Mouse (Mus musculus) brain, adult 2 months (tissue): ENCODE results near the gene Crybb1.

ENCODE experiments used
- DNase-seq: peaks from one replicate; pipeline ENCODE4 v3.0.0; 2011; ENCODE audit warnings: low read depth, low spot score

Gene Crybb1

DNA sequence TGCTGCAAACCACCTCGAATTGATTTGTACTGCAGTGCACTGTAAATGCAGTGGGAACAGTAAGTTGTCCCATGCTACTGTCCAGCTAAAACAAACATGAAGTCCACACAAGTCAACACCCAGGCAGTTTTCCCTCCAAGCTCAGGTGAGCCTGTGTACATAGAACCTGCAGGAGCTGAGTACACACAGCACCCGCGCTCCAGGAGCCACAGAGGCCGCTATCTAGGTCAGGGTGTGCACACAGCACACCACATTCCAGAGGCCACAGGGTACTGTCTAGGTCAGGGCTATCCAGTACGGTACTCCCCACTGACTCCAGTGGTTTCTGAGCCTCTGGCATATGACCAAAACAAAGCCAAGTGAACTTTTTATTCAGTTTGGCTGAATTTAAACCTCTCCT is 46.7 kb downstream of the Crybb1 start:
- no peak for DNase-seq

GRCm38 (mm10) chr5:112305842-112306241 is 50.2 kb downstream of the Crybb1 start:
- no peak for DNase-seq

- DNase-seq = peak; percentile 46
Observed at GRCm38 (mm10) chr5:112313222-112313885, 57.7 kb downstream of the Crybb1 start.

DNA sequence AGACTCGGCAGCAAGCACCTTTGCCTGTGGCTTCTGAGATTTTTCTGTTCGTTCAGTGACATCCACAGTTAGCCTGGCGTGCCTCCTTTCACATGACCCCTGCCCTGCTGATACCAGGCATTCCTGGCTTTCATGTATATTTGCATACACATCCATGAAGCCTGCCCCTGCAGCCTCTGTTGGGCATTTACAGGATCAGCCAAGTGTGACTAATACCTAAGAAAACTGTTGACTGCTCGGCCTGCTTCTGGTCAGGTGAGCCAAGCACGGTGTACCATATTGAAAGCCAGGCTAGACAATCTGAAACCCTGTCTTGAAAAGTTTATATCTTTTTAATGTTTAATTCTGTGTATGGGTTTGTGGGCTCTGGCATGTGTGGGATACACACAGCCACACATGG is 60.9 kb downstream of the Crybb1 start:
- DNase-seq = no peak

GRCm38 (mm10) chr5:112317328-112317727 is 61.7 kb downstream of the Crybb1 start:
- DNase-seq = no peak
